In genomic region chr11:54437823-54438337, GRCm38 (mm10) we compare ENCODE assay signal across 8 mouse cellular contexts. TPM values are rescaled to one million over a fixed set of nuclear protein-coding genes. Genes with fewer than 3 reads are reported as not detected.
DNase-seq lines count a peak whose midpoint lies in the region; ATAC-seq lines count a peak whose summit lies in the region.

Gene Fnip1, plus strand, starts transcription at chr11:54438199.

- no peaks in the 10 kb centered on the region for H3K27me3 ChIP-seq in heart, embryonic 13.5 days (replicated peaks)
- H3K27me3 ChIP-seq in liver, embryonic 12.5 days (replicated peaks): no peaks in the 10 kb centered on the region
- no peaks in the 10 kb centered on the region for H3K27me3 ChIP-seq in stomach, embryonic 15.5 days (replicated peaks)

- ATAC-seq in erythroid progenitor cell, adult 5-6 weeks (replicated peaks; ENCODE audit: low FRiP score, poor library complexity, severe bottlenecking): peak; percentile 93
- ATAC-seq in heart, embryonic 13.5 days (ENCODE audit: extremely low read depth, insufficient number of reproducible peaks, low FRiP score, low TSS enrichment): peak; percentile 93
- peak; percentile 96 for ATAC-seq in liver, embryonic 12.5 days
- peak; percentile 94 for ATAC-seq in stomach, embryonic 15.5 days (ENCODE audit: insufficient read depth, low FRiP score, low read depth)

- DNase-seq in CD4-positive helper T cell, adult 2 months (ENCODE audit: low read depth, low spot score): peak; percentile 95
- peak; percentile 82 for DNase-seq in brain, embryonic 18.5 days (ENCODE audit: low read depth, low spot score)
- peak; percentile 98 for DNase-seq in kidney, postnatal 10 days
- peak; percentile 89 to 93 for DNase-seq in natural killer cell, adult 2 months (ENCODE audit: low spot score in 2 of 2)

- H3K4me2 ChIP-seq in heart, embryonic 13.5 days: peak within 1 kb of the TSS; percentile 77
- H3K4me2 ChIP-seq in liver, embryonic 12.5 days: peak within 1 kb of the TSS; percentile 75
- H3K4me2 ChIP-seq in stomach, embryonic 15.5 days: peak within 1 kb of the TSS; percentile 60

- no peaks in the 10 kb centered on the region for H3K9me3 ChIP-seq in heart, embryonic 13.5 days
- no peaks in the 10 kb centered on the region for H3K9me3 ChIP-seq in liver, embryonic 12.5 days (replicated peaks)
- H3K9me3 ChIP-seq in stomach, embryonic 15.5 days: no peaks in the 10 kb centered on the region

- peak within 1 kb of the TSS; percentile 95 for H3K9ac ChIP-seq in heart, embryonic 13.5 days
- H3K9ac ChIP-seq in liver, embryonic 12.5 days: peak within 1 kb of the TSS; percentile 98
- H3K9ac ChIP-seq in stomach, embryonic 15.5 days: peak within 1 kb of the TSS; percentile 82

- H3K36me3 ChIP-seq in heart, embryonic 13.5 days: no peaks in the 10 kb centered on the region
- no peaks in the 10 kb centered on the region for H3K36me3 ChIP-seq in liver, embryonic 12.5 days
- H3K36me3 ChIP-seq in stomach, embryonic 15.5 days: no peaks in the 10 kb centered on the region

- H3K4me1 ChIP-seq in heart, embryonic 13.5 days: peaks cover 37% of the 10 kb centered on the region
- H3K4me1 ChIP-seq in liver, embryonic 12.5 days: peaks cover 30% of the 10 kb centered on the region
- 0 out of 2 replicates have a peak, but pooled peaks cover 3% of the 10 kb centered on the region for H3K4me1 ChIP-seq in stomach, embryonic 15.5 days

- WGBS in heart, embryonic 13.5 days: under 1% methylated on average over 39 of the region's 47 CpGs
- WGBS in liver, embryonic 12.5 days (ENCODE audit: insufficient replicate concordance): under 1% methylated on average over 33 of the region's 47 CpGs
- under 1% methylated on average over 45 of the region's 47 CpGs for WGBS in stomach, embryonic 15.5 days

- H3K27ac ChIP-seq in heart, embryonic 13.5 days (replicated peaks): peak within 1 kb of the TSS; percentile 94
- peak within 1 kb of the TSS; percentile 92 for H3K27ac ChIP-seq in liver, embryonic 12.5 days
- H3K27ac ChIP-seq in stomach, embryonic 15.5 days: peak within 1 kb of the TSS; percentile 87

- peak within 1 kb of the TSS; percentile 96 for H3K4me3 ChIP-seq in heart, embryonic 13.5 days
- H3K4me3 ChIP-seq in liver, embryonic 12.5 days: peak within 1 kb of the TSS; percentile 97
- H3K4me3 ChIP-seq in stomach, embryonic 15.5 days (replicated peaks): peak within 1 kb of the TSS; percentile 95

RNA-seq across cellular contexts. Expression of gene Fnip1, which starts in this region (rescaled TPM):
- total RNA-seq in erythroid progenitor cell, adult 5-6 weeks (2015; ENCODE audit: low replicate concordance): 22.7 and 44.9 TPM in 2 replicates
- 28.0 and 35.0 TPM in 2 replicates for total RNA-seq in erythroid progenitor cell, adult 5-6 weeks (2017; ENCODE audit: low replicate concordance)
- 7.2 and 7.9 TPM in 2 replicates for polyA plus RNA-seq in heart, embryonic 13.5 days (2015; fragmentation: Nextera tagmentation; extraction: Ambion mirVana)
- 5.5 and 5.9 TPM in 2 replicates for polyA plus RNA-seq in liver, embryonic 12.5 days (2016; fragmentation: Nextera tagmentation; extraction: Ambion mirVana)
- 10.6 and 11.5 TPM in 2 replicates for polyA plus RNA-seq in stomach, embryonic 15.5 days (2015; fragmentation: Nextera tagmentation; extraction: Ambion mirVana)

Comparison
In these comparisons a context has a peak if more than half of its experiments do, and no peak if none do; other contexts are left out.
1. Peak in every context shown above with its lines: DNase-seq, ATAC-seq, H3K4me3 ChIP-seq and H3K27ac ChIP-seq.